Mouse (Mus musculus) stomach, postnatal 0 days (tissue): Measurements from ENCODE around the gene Slc16a4. TPM values are rescaled to one million over a fixed set of nuclear protein-coding genes. Genes with fewer than 3 reads are reported as not detected.

ENCODE experiments used
- ATAC-seq: fragments of 200-750 bp; cut with Nextera tagmentation; 2 replicates; pipeline ENCODE4 v1.8.0; 2017; ENCODE audit not compliant: low FRiP score, low TSS enrichment
- DNase-seq: peaks from one replicate; pipeline ENCODE4 v3.0.0-alpha.2; 2016; ENCODE audit warnings: low spot score
- H3K27ac ChIP-seq: fragments of 300-500 bp; sonication (generic); replicated peaks from 2 replicates; pipeline ENCODE4 v1.5.1; 2014; ENCODE audit warnings: mild to moderate bottlenecking, control low read depth
- H3K27me3 ChIP-seq: fragments of 300-500 bp; sonication (generic); 2 replicates; pipeline ENCODE4 v1.6.1; 2014; ENCODE audit warnings: low read length; ENCODE audit not compliant: control insufficient read depth, insufficient read depth
- H3K36me3 ChIP-seq: fragments of 300-500 bp; sonication (generic); 2 replicates; pipeline ENCODE4 v1.6.1; 2014; ENCODE audit warnings: low read length, mixed read lengths; ENCODE audit not compliant: control insufficient read depth, insufficient read depth
- H3K4me1 ChIP-seq: fragments of 300-500 bp; sonication (generic); replicated peaks from 2 replicates; pipeline ENCODE4 v1.6.1; 2014; ENCODE audit warnings: antibody characterized with exemption; ENCODE audit not compliant: control insufficient read depth, insufficient read depth
- H3K4me2 ChIP-seq: fragments of 300-500 bp; sonication (generic); replicated peaks from 2 replicates; pipeline ENCODE4 v1.6.1; 2014; ENCODE audit warnings: low read depth, mild to moderate bottlenecking, control low read depth, moderate library complexity
- H3K4me3 ChIP-seq: fragments of 300-500 bp; sonication (generic); 2 replicates; pipeline ENCODE4 v1.5.1; 2014; ENCODE audit warnings: low read depth, low read length, control low read depth
- H3K9ac ChIP-seq: fragments of 300-500 bp; sonication (generic); 2 replicates; pipeline ENCODE4 v1.6.1; 2014; ENCODE audit warnings: mild to moderate bottlenecking, low read length, control low read depth, mixed read lengths
- H3K9me3 ChIP-seq: fragments of 300-500 bp; sonication (generic); 2 replicates; pipeline ENCODE4 v1.6.1; 2016; ENCODE audit warnings: low read length; ENCODE audit not compliant: control insufficient read depth
- CTCF ChIP-seq: IDR thresholded peaks from 2 replicates; pipeline ENCODE4 v1.5.1; 2016; ENCODE audit warnings: antibody characterized with exemption, low read depth, mild to moderate bottlenecking, moderate library complexity
- EP300 ChIP-seq: optimal IDR thresholded peaks from 2 replicates; pipeline ENCODE3; 2016; ENCODE audit warnings: antibody characterized with exemption
- WGBS: fragments of 180-500 bp; shearing (Covaris S2); extraction: QIAGEN DNeasy Blood & Tissue Kit; methylation state at CpG from one replicate; pipeline ENCODE4 v1.1.7; 2014; 5-methylcytosine and 5-hydroxymethylcytosine counted together
- polyA plus RNA-seq: library from polyadenylated mRNA; unstranded; fragments of >200 nt; fragmentation: Nextera tagmentation; extraction: Ambion mirVana; gene quantifications from 2 replicates; pipeline ENCODE4 v1.2.1, GENCODE M21; 2015

Gene Slc16a4
- 1.9 and 2.1 TPM in 2 replicates for polyA plus RNA-seq

- Histone ChIP-seq H3K9ac (no peak within 1 kb of the TSS), H3K4me1 (no peaks in the 10 kb centered on the region), H3K27me3 (no peaks in the 10 kb centered on the region), H3K9me3 (no peaks in the 10 kb centered on the region), H3K4me3 (no peak within 1 kb of the TSS), H3K36me3 (no peaks in the 10 kb centered on the region), H3K4me2 (0 out of 2 replicates have a peak within 1 kb of the TSS, but pooled peaks have one; percentile 25), H3K27ac (no peak within 1 kb of the TSS)
- WGBS = 17% methylated on average over 9 of the region's 9 CpGs
- no peak for TF ChIP-seq CTCF
- no peak for TF ChIP-seq EP300
- peak; percentile 66 for DNase-seq
- peak; percentile 85 for ATAC-seq
Measured at GRCm38 (mm10) chr3:107290764-107291381, at the start of gene Slc16a4. Gene Slc16a4 (plus strand): TSS chr3:107291230.

GRCm38 (mm10) chr3:107241389-107242094 is 49.5 kb upstream of the Slc16a4 start:
- H3K36me3 ChIP-seq = no peaks in the 10 kb centered on the region
- no peak overlapping the region for H3K4me3 ChIP-seq
- no peak for TF ChIP-seq CTCF
- TF ChIP-seq EP300 = no peak
- no peak overlapping the region for H3K4me2 ChIP-seq
- no peaks in the 10 kb centered on the region for H3K4me1 ChIP-seq
- peak overlapping the region; percentile 56 for H3K27ac ChIP-seq
- 47% methylated on average over 14 of the region's 14 CpGs for WGBS
- ATAC-seq = peak; percentile 46
- no peaks in the 10 kb centered on the region for H3K9me3 ChIP-seq
- H3K27me3 ChIP-seq = no peaks in the 10 kb centered on the region
- DNase-seq = no peak
- no peak overlapping the region for H3K9ac ChIP-seq

GRCm38 (mm10) chr3:107246876-107247275 is 44.2 kb upstream of the Slc16a4 start:
- Histone ChIP-seq H3K4me1 (no peaks in the 10 kb centered on the region), H3K4me3 (no peak overlapping the region), H3K36me3 (no peaks in the 10 kb centered on the region), H3K27me3 (no peaks in the 10 kb centered on the region), H3K9me3 (no peaks in the 10 kb centered on the region), H3K27ac (no peak overlapping the region), H3K9ac (no peak overlapping the region), H3K4me2 (no peak overlapping the region)
- ATAC-seq = no peak
- DNase-seq = no peak
- WGBS = 74% methylated on average over 6 of the region's 6 CpGs
- TF ChIP-seq EP300 (no peak), CTCF (no peak)

- no peak overlapping the region for H3K4me2 ChIP-seq
- ATAC-seq (peak; percentile 74), DNase-seq (no peak)
- no peak overlapping the region for H3K27ac ChIP-seq
- no peaks in the 10 kb centered on the region for H3K36me3 ChIP-seq
- H3K9me3 ChIP-seq = no peaks in the 10 kb centered on the region
- TF ChIP-seq EP300 = no peak
- no peak for TF ChIP-seq CTCF
- no peak overlapping the region for H3K4me3 ChIP-seq
- H3K4me1 ChIP-seq = no peaks in the 10 kb centered on the region
- 58% methylated on average over 3 of the region's 3 CpGs for WGBS
- H3K9ac ChIP-seq = no peak overlapping the region
- H3K27me3 ChIP-seq = no peaks in the 10 kb centered on the region
Measured at GRCm38 (mm10) chr3:107249042-107249441, 42.0 kb upstream of the Slc16a4 start.

GRCm38 (mm10) chr3:107250320-107250719 is 40.7 kb upstream of the Slc16a4 start:
- ATAC-seq = no peak
- DNase-seq = no peak
- 20% methylated on average over 2 of the region's 2 CpGs for WGBS
- TF ChIP-seq CTCF (no peak), EP300 (no peak)
- no peaks in the 10 kb centered on the region for H3K27me3 ChIP-seq
- no peaks in the 10 kb centered on the region for H3K4me1 ChIP-seq
- no peaks in the 10 kb centered on the region for H3K36me3 ChIP-seq
- no peak overlapping the region for H3K27ac ChIP-seq
- no peaks in the 10 kb centered on the region for H3K9me3 ChIP-seq
- no peak overlapping the region for H3K4me2 ChIP-seq
- H3K4me3 ChIP-seq = no peak overlapping the region
- no peak overlapping the region for H3K9ac ChIP-seq

GRCm38 (mm10) chr3:107252035-107252434 is 39.0 kb upstream of the Slc16a4 start:
- Histone ChIP-seq H3K4me1 (no peaks in the 10 kb centered on the region), H3K27ac (no peak overlapping the region), H3K4me2 (no peak overlapping the region), H3K36me3 (no peaks in the 10 kb centered on the region), H3K4me3 (no peak overlapping the region), H3K27me3 (no peaks in the 10 kb centered on the region), H3K9me3 (no peaks in the 10 kb centered on the region), H3K9ac (no peak overlapping the region)
- TF ChIP-seq EP300 (no peak), CTCF (no peak)
- DNase-seq = no peak
- WGBS = 66% methylated on average over 4 of the region's 4 CpGs
- no peak for ATAC-seq
